Mouse (Mus musculus) ZHBTc4 (cell line): ENCODE data around the gene Sptbn2.
A peak's percentile ranks its signal among the peaks of the same experiment; 100 is the strongest.
"Not testable (repeated sequence)": the region's sequence is repeated elsewhere in the genome, so short reads cannot be mapped to it uniquely, and the experiment has no call there.

Source experiments
- DNase-seq: peaks from one replicate; pipeline ENCODE4 v3.0.0-alpha.2; 2011; ENCODE audit warnings: low read depth, low spot score

The Sptbn2 gene

DNA sequence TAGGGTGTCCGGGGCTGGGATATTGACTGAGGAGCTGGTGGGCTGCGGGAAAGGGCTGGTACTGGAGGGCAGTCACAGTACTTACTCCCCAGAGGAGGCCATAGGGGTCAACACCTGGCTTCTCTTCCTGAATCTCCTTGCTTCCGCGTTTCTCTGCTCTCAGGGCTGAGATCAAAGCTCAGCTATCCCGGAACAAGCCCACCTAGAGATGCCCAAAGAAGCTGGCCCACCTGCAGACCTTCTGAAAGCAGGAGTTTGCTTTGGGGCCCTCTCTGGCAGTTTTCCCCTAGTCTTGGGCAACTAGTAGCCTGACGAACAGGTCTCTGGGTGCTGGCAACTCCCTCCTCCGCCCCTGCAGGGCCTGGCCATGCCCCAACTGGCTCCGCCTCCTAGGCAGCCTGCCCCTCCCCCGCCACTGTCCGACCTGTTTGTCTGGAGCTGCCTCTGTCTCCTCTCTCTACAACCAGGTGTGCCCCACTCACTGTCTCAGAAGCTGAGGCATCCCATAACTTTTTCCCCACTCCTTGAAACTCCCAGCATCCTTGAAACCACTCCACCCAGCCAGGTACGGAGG, 9.8 kb downstream of the Sptbn2 start:
- peak; percentile 53 for DNase-seq

DNA sequence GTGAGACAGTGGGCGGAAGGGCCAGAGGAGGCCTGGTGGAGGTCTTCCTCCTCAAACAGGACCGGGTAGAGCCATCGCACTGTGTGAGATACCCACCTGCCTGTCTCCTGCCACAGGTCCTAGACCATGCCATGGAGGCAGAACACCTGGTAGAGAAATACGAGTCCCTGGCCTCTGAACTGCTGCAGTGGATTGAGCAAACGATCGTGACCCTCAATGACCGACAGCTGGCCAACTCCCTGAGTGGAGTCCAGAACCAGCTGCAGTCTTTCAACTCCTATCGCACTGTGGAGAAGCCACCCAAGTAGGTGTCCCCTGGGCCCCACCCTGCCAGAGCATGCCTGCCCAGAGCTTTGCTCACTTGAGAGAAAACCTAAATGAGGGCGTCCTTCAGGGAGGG, 18.2 kb downstream of the Sptbn2 start:
- no peak for DNase-seq

DNA sequence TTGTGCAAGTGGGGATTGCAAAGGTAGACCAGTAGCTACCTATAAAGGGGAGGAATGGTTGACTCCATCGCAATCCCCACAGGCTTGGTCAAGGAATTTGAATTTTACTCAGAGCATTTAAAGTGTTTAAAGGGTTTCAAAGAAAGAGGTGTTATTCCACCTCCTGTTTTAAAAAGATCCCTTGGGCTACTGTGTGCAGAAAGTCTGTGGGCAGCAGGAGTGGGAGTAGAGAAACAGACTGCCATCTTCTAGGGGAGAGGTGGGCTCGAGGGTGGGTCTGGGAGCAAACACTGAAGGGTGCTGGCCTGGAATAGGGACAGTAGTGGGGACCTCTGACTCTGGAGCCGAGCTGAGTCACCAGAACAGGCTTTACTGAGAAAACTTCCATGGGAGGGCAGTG, 22.1 kb downstream of the Sptbn2 start:
- no peak for DNase-seq

DNA sequence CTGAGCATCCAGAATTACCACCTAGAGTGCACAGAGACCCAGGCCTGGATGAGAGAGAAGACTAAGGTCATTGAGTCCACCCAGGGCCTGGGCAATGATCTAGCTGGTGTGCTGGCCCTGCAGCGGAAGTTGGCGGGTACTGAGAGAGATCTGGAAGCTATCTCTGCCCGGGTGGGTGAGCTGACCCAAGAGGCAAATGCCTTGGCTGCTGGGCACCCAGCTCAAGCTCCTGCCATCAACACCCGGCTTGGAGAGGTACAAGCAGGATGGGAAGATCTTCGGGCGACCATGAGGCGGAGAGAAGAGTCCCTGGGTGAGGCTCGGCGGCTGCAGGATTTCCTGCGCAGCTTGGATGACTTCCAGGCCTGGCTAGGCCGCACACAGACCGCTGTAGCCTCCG, 26.9 kb downstream of the Sptbn2 start:
- DNase-seq = no peak

DNA sequence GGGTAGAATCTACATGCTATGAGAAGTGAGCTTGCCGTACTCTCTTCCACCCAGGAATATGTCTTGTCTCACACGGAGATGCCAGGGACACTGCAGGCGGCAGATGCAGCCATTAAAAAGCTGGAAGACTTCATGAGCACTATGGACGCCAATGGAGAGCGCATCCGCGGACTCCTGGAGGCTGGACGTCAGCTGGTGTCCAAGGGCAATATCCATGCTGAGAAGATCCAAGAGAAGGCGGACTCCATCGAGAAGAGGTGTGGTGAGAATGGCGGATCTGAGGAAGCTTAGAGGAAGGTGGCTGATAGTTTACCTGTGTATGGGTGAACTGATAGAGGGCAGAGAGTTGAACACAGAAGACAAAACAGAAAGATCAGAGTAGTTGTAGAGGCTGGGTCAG, 28.1 kb downstream of the Sptbn2 start:
- DNase-seq = no peak

DNA sequence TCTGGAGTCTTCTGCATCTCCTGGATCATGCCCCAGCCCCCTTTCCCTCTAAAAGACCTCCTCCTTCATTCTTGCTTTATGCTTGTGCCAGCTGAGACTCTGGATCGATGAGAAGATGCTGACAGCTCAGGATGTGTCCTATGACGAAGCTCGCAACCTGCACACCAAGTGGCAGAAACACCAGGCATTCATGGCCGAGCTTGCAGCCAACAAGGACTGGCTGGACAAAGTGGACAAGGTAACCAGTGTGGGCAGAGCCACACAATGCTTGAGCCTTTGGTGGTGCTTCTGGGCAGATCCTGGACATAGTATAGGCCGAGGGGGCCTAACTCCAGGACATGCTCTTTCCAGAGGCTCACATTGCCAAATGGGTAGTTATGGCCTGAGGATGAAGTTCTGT, 28.8 kb downstream of the Sptbn2 start:
- no peak for DNase-seq

DNA sequence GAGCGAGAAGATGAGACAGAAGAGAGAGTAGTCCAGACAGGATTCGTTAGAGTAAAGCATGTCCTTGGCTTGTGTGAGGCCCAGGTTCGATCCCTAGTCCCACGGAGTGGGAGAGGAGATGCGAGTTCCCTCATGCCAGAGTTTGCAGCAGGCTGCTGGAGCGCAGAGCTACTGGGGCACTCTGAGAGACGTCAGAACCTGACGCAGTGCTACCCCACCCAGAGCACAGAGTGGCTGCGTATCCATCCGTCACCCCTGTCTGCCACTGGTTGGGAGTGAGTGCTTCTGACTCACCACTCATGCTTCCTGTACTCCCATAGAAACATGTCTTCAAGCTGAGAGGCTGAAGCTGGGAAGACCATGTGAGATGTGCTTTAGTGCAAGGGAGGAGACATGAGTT, 30.5 kb downstream of the Sptbn2 start:
- DNase-seq = no peak

DNA sequence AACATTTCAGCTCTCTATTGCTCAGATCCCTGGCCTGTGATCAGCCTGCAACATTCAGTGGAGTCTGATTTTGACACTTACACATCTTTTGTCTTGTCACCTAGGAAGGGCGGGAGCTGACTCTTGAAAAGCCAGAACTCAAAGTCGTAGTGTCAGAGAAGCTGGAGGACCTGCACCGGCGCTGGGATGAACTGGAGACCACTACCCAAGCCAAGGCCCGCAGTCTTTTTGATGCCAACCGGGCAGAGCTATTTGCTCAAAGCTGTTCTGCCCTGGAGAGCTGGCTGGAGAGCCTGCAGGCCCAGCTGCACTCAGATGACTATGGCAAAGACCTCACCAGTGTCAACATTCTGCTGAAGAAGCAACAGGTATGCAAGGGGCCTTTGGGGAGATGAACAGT, 31.3 kb downstream of the Sptbn2 start:
- DNase-seq = no peak

DNA sequence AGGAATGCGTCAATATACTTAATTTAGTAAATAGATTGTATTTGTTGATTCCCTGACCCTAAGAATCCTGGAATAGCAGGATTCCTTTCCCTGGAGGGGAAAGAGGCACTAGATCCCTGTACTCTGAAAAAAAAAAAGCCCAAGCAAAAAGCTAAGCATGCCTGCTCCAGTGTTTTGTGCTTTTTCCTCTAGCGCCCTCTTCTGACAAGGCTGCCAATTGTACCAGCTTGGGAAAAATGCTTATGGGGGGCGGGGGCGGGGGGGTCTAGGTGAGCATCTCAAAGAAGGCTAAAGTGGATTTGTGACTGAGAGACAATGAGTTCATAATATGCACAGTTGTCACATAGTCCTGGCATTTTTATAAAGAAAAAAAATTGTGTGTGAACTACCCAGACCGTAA, 32.6 kb downstream of the Sptbn2 start:
- DNase-seq = peak; percentile 69

DNA sequence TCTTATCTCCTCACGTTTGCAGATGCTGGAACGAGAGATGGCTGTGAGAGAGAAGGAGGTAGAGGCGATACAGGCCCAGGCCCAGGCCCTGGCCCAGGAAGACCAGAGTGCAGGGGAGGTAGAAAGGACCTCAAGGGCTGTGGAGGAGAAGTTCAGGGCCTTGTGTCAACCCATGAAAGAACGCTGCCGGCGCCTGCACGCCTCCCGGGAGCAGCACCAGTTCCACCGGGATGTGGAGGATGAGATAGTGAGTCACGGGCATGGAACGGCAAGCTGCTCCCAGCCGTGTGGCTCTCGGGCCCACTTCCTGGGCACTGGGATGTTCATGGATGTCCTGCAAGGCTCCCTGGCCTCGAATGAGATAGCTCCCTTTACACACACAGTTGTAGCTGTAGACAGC, 33.1 kb downstream of the Sptbn2 start:
- no peak for DNase-seq

DNA sequence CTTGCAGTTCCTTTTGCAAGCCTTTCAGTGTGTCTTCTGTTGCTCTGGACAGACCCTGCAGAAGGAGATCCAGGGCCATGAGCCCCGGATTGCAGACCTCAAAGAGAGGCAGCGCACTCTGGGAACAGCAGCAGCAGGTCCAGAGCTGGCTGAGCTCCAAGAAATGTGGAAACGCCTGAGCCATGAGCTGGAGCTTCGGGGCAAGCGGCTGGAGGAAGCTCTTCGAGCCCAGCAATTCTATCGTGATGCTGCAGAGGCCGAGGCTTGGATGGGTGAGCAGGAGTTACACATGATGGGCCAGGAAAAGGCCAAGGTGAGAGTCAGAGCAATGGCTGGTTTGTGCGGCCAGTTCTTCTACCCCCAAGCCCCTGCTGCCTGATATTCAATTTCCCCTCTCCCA, 34.1 kb downstream of the Sptbn2 start:
- no peak for DNase-seq

DNA sequence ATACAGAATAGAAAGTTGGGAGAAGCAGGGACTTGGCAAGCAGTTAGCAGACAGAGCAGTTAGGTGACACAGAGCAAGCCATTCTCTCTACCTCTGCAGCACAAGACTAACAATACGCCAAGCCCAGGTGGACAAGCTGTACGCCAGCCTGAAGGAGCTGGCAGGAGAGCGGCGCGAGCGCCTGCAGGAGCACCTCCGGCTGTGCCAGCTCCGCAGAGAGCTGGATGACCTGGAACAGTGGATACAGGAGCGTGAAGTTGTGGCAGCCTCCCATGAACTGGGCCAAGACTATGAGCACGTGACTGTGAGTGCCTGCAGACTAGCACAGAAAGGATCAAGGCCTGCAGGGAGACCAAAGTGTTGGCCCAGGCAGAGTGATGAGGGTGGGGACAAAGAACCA, 34.7 kb downstream of the Sptbn2 start:
- no peak for DNase-seq

DNA sequence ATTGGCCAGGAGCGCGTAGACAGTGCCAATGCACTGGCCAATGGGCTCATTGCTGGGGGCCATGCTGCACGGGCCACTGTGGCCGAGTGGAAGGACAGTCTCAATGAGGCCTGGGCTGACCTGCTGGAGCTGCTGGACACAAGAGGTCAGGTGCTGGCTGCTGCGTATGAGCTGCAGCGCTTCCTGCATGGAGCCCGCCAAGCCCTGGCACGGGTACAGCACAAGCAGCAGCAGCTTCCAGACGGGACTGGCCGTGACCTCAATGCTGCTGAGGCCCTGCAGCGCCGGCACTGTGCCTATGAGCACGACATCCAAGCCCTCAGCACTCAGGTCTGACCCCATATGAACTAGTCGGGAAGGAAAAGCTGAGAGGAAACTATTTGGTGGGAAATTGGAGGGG, 35.6 kb downstream of the Sptbn2 start:
- DNase-seq = no peak

DNA sequence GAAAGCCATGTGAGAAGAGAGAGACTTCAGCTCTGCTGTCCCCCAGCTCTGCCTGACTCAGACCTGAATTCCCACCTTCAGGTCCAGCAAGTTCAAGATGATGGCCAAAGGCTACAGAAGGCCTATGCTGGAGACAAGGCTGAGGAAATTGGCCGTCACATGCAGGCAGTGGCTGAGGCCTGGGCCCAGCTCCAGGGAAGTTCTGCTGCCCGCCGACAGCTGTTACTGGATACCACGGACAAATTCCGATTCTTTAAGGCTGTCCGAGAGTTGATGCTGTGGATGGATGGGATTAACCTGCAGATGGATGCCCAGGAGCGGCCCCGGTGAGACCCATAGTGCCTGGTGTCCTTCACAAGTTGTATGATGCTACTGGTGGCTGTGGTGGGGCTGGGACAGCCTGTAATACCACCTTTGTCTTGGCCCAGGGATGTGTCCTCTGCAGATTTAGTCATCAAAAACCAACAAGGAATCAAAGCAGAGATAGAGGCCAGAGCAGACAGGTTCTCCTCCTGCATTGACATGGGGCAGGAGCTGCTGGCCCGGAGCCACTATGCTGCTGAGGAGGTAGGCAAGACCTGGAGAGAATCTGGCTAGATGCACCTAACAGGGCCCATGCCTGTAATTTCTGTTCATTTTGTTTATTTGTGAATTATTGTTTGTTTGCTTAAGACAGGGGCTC, 36.8 kb downstream of the Sptbn2 start:
- DNase-seq = no peak

DNA sequence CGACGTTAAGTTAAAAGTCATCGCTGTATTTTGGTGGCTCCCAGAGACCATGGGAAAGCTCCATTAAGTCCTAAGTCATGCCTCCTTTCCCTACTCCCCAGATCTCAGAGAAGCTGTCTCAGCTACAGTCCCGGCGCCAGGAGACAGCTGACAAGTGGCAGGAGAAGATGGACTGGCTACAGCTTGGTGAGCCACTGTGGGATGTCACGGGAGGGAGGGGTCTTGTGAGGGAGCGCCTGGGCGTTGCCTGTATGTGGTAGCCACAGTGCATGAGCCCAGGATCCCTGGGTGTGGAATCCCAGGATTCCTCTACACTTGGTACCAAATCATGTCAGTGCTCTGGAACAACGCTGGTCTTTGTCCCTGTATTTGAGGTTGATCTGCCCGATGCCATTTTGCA, 37.5 kb downstream of the Sptbn2 start:
- DNase-seq = peak; percentile 44

DNA sequence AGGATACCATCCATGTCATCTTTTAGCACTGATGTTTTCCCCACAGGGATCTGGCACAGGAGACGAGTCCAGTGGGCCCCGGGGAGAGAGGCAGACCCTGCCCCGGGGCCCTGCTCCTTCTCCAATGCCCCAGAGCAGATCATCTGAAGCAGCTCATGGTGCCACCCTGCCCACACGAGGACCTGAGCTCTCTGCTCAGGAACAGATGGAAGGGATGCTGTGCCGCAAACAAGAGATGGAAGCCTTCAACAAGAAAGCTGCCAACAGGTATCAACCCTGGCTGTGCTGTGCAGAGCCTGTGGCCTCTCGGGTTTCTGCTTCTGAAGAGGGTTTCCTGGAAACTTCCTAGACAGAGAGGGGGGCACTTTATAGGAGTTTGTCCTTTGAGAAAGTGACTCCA, 39.0 kb downstream of the Sptbn2 start:
- no peak for DNase-seq

DNA sequence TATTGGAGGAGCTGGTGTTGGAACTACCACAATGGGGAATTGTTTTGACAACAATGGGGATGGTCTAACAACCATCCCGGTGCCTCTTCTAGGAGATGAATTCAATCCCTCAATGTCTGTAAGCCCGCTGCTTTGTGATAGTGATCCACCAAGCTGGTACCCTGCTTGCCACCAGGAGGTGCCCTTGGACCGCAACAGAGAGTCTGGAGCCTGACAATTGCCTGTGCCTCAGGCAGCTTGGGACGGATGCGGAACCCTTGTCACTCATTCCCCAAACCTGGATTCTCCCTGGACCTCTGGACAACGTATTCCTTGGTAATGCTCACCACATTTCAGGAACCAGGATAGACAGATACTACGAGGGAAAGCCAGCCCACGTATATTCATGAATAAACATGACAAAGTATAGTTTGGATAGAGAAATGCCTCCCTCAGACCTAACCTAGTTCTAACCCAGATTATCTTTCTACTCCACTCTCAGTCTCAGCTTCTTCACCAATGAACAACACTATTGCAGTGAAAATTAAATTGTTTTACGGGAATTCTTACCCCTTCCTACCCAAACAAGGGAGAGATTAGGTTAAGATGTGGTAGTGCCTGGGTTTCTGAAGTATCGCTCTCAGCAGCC, 44.7 kb downstream of the Sptbn2 start:
- DNase-seq = peak; percentile 94

DNA sequence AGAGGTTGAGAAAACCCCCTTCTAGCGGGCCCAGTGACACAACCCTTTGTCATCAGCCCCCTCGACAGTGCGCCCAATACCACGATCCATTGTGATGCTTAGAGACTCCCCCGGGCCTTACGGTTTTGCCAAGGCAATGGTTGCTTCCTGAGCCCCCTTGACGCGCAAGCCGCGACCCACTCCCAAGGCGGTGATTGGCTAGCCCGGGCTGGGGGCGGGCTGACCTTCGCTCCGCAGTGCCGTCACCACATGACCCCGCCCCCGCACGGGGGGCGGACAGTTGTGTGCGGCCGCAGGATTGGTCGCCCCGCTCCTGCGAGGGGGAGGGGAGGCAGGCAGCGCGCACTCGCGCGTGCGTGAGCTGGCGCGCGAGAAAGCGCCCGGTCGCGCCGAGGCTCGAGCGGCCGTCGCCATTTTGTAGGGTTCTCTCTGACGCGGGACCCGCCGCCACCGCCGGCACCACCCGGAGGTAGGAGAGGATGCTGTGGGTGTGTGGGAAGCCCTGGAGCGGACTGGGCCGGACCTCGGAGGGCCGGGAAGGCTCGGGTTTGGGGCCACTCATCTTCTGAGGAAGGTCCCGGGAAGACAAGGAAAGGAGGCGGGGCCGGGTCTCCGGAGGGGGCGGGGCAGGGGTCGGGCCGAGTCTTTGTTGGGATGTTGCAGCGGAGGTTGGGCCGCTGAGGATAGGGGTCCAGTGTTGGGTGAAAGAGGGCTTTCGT, 45.4 kb downstream of the Sptbn2 start, which contains the start of gene Rbm4b:
Gene Rbm4b, plus strand, starts transcription at position 305 of the 719 bp plus-strand sequence.
- peak; percentile 99 for DNase-seq

DNA sequence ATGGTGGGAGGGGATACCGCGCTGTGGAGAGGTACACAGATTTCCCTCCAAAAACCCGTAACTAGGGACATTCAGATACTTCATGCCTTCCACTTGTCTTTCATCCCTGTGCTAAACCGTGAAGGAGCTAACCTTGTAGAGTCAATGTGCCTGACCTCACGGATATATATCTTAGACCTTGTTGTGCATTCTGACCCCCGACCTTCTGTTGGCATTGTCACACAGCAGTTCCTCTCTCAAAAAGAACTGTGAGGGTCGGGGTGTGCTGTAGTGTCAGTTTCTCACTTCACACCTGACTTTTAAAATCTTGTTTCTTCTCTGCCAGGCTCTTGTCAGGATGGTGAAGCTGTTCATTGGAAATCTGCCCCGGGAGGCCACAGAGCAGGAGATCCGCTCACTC, 46.0 kb downstream of the Sptbn2 start:
- no peak for DNase-seq

DNA sequence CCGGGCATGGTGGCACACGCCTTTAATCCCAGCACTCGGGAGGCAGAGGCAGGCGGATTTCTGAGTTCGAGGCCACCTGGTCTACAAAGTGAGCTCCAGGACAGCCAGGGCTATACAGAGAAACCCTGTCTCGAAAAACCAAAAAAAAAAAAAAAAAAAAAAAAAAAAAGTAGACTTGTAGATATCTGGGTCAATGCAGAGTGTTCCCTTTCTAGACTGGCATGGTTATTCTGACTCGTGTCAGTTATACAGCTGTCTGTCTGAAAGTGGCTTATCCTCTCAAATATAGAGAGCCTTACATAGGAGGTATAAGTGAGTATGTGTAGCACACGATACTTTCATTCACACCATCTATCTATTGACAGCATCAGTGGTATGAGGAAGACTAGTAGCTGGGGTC, 49.6 kb downstream of the Sptbn2 start:
- not testable (repeated sequence) for DNase-seq

DNA sequence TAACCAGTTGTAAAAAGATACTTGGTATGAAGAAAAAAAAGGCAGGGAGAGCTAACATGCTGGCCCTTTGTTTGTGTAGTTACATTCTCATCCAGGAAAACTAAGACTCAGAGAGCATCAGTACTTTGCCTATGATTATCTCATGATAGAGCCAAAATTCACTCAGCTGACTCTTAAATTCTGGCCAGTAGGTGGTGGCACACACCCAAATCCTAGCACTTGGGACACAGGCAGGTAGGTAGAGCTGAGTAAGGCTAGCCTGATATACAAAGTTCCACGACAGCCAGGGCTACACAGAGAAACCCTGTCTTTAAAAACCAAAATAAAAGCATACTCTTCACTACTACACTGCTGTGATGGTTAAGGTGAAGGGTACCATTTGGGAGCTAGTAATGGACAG, 51.9 kb downstream of the Sptbn2 start:
- peak; percentile 43 for DNase-seq

DNA sequence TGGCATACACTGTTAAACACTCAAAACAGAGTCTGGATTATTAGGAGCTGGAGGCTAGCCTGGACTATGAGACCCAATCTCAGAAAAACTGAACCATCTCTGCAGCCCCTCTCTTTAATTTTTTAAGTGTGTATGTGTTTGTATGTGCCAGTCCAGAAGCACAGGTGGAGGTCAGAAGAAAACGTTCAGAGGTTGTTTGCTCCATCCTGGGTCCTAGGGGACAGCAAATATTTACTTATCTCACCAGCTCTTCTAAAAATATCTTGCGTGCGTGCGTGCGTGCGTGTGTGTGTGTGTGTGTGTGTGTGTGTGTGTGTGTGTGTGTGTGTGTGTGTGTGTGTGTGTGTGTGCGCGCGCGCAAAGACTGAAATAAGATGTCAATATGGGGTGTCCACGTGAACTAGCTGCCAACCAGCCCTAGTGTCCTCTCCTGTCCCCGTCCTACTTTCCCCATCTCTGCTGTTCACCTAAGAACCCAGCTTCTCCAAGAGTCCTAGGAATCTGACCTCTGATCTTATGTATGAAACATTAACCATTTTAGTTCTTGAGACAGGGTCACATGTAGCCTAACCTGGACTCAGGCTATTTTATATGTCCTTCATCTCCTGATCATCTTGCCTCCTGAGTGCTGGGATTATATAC, 56.7 kb downstream of the Sptbn2 start:
- no peak for DNase-seq
